Mouse (Mus musculus) B cell, adult 2 months (primary cell): ENCODE measurements around the gene Cep170b.

Experiments used
- DNase-seq, 2 experiments: peaks; one replicate each; pipeline ENCODE4 v3.0.0; 2022

The Cep170b gene

GRCm38 (mm10) chr12:112766586-112766985 is 46.3 kb downstream of the Cep170b start:
- DNase-seq, result no peak

GRCm38 (mm10) chr12:112767036-112767890 is 47.0 kb downstream of the Cep170b start:
- DNase-seq, result no peak

- DNase-seq, result no peak
Observed at GRCm38 (mm10) chr12:112768166-112768565, 47.9 kb downstream of the Cep170b start.

GRCm38 (mm10) chr12:112769031-112769430 is 48.8 kb downstream of the Cep170b start:
- DNase-seq, result no peak

GRCm38 (mm10) chr12:112769751-112770150 is 49.5 kb downstream of the Cep170b start:
- no peak for DNase-seq

- DNase-seq, result no peak
Observed at GRCm38 (mm10) chr12:112770396-112770795, 50.1 kb downstream of the Cep170b start.

- no peak for DNase-seq
Observed at GRCm38 (mm10) chr12:112772306-112772705, 52.1 kb downstream of the Cep170b start.

- no peak for DNase-seq
Observed at GRCm38 (mm10) chr12:112773366-112773765, 53.1 kb downstream of the Cep170b start.

GRCm38 (mm10) chr12:112774026-112774425 is 53.8 kb downstream of the Cep170b start:
- DNase-seq, result no peak

- no peak for DNase-seq
Observed at GRCm38 (mm10) chr12:112774481-112774880, 54.2 kb downstream of the Cep170b start.

- DNase-seq, result no peak
Observed at GRCm38 (mm10) chr12:112791026-112791425, 70.8 kb downstream of the Cep170b start.

- no peak for DNase-seq
Observed at GRCm38 (mm10) chr12:112793601-112794355, 73.5 kb downstream of the Cep170b start.

- no peak for DNase-seq
Observed at GRCm38 (mm10) chr12:112794356-112794816, 74.1 kb downstream of the Cep170b start.

GRCm38 (mm10) chr12:112794998-112795397 is 74.7 kb downstream of the Cep170b start:
- no peak for DNase-seq

GRCm38 (mm10) chr12:112795466-112796104 is 75.3 kb downstream of the Cep170b start:
- no peak for DNase-seq
